Mouse (Mus musculus) cortical plate, adult 2 months (tissue): ENCODE measurements around the gene Gatd1. TPM values are rescaled to one million over a fixed set of nuclear protein-coding genes. Genes with fewer than 3 reads are reported as not detected.
A peak's percentile ranks its signal among the peaks of the same experiment; 100 is the strongest.

Source experiments
- H3K27ac ChIP-seq: fragments of 200-500 bp; 2 replicates; pipeline ENCODE4 v1.5.1; 2012; ENCODE audit warnings: low read length, control low read depth, inconsistent platforms; ENCODE audit not compliant: insufficient read depth
- H3K4me1 ChIP-seq: fragments of 200-500 bp; 2 replicates; pipeline ENCODE4 v1.6.1; 2011; ENCODE audit warnings: low read length; ENCODE audit not compliant: control insufficient read depth, insufficient read depth
- H3K4me3 ChIP-seq: fragments of 200-500 bp; 2 replicates; pipeline ENCODE4 v1.5.1; 2011; ENCODE audit warnings: mild to moderate bottlenecking, low read length, control low read depth; ENCODE audit not compliant: insufficient read depth
- CTCF ChIP-seq: fragments of 200-500 bp; IDR thresholded peaks from 2 replicates; pipeline ENCODE4 v1.5.1; 2011; ENCODE audit warnings: mild to moderate bottlenecking, control low read depth, low read length; ENCODE audit not compliant: insufficient read depth; ENCODE audit errors: extremely low read depth
- POLR2A ChIP-seq: fragments of 200-500 bp; IDR thresholded peaks from 2 replicates; pipeline ENCODE4 v1.6.1; 2011; ENCODE audit warnings: mild to moderate bottlenecking, low read length, control low read depth; ENCODE audit not compliant: insufficient read depth; ENCODE audit errors: extremely low read depth
- polyA plus RNA-seq: library from polyadenylated mRNA; depleted of rRNA; stranded (reverse); fragments of >200 nt; gene quantifications from 2 replicates; pipeline ENCODE4 v1.2.3, GENCODE M21; 2012

Gatd1 gene
- polyA plus RNA-seq, 1 experiment = 57.0 TPM

- H3K4me3 ChIP-seq = peak overlapping the region; percentile 62; the same call in 1 of the 2 replicates
- no peak overlapping the region for H3K27ac ChIP-seq
- no peaks in the 10 kb centered on the region for H3K4me1 ChIP-seq
- TF ChIP-seq POLR2A (0 out of 2 replicates have a peak, but pooled peaks have one; percentile 18), CTCF (no peak)
These were observed 16.1 kb upstream of the Gatd1 start for GRCm38 (mm10) chr7:141429840-141430584.

GRCm38 (mm10) chr7:141429310-141429709, 15.4 kb upstream of the Gatd1 start, which contains the start of gene Cend1:
TSS of gene Cend1 (minus strand) at chr7:141429491.
- H3K27ac ChIP-seq = peak within 1 kb of the TSS; percentile 16
- no peaks in the 10 kb centered on the region for H3K4me1 ChIP-seq
- H3K4me3 ChIP-seq = peak within 1 kb of the TSS; percentile 62
- TF ChIP-seq CTCF (no peak), POLR2A (peak; percentile 85)

GRCm38 (mm10) chr7:141428701-141429100, 14.8 kb upstream of the Gatd1 start:
- no peak for TF ChIP-seq POLR2A
- TF ChIP-seq CTCF = no peak
- H3K4me3 ChIP-seq = peak overlapping the region; percentile 62
- peak overlapping the region; percentile 16 for H3K27ac ChIP-seq
- H3K4me1 ChIP-seq = no peaks in the 10 kb centered on the region

GRCm38 (mm10) chr7:141426948-141427730, 13.2 kb upstream of the Gatd1 start:
- H3K27ac ChIP-seq = no peak overlapping the region
- no peak overlapping the region for H3K4me3 ChIP-seq
- no peaks in the 10 kb centered on the region for H3K4me1 ChIP-seq
- TF ChIP-seq POLR2A (0 out of 2 replicates have a peak, but pooled peaks have one; percentile 10), CTCF (no peak)

GRCm38 (mm10) chr7:141423811-141424210, 9.9 kb upstream of the Gatd1 start:
- Histone ChIP-seq H3K4me3 (no peak overlapping the region), H3K27ac (no peak overlapping the region), H3K4me1 (no peaks in the 10 kb centered on the region)
- no peak for TF ChIP-seq POLR2A
- TF ChIP-seq CTCF = no peak

GRCm38 (mm10) chr7:141420030-141420702, 6.2 kb upstream of the Gatd1 start:
- no peak for TF ChIP-seq POLR2A
- TF ChIP-seq CTCF = no peak
- H3K4me1 ChIP-seq = no peaks in the 10 kb centered on the region
- H3K4me3 ChIP-seq = no peak overlapping the region
- H3K27ac ChIP-seq = no peak overlapping the region

- no peaks in the 10 kb centered on the region for H3K4me1 ChIP-seq
- TF ChIP-seq POLR2A (no peak), CTCF (no peak)
- H3K27ac ChIP-seq = no peak overlapping the region
- no peak overlapping the region for H3K4me3 ChIP-seq
These were observed 5.0 kb upstream of the Gatd1 start for GRCm38 (mm10) chr7:141418970-141419369.

- TF ChIP-seq POLR2A (no peak), CTCF (no peak)
- no peak overlapping the region for H3K4me3 ChIP-seq
- H3K4me1 ChIP-seq = no peaks in the 10 kb centered on the region
- no peak overlapping the region for H3K27ac ChIP-seq
These were observed 4.1 kb upstream of the Gatd1 start for GRCm38 (mm10) chr7:141417731-141418681.
